Mouse (Mus musculus): ENCODE measurements around the gene Cfap61. TPM values are rescaled to one million over a fixed set of nuclear protein-coding genes. Genes with fewer than 3 reads are reported as not detected.
A peak's percentile ranks its signal among the peaks of the same experiment; 100 is the strongest.

Gene Cfap61
- polyA plus RNA-seq, 1 experiment from 2014 or later, result 5.0 TPM

GRCm38 (mm10) chr2:146050069-146050468 is 115.5 kb downstream of the Cfap61 start:
- Histone ChIP-seq H3K9me3 (no peaks in the 10 kb centered on the region), H3K4me3 (no peak overlapping the region), H3K36me3 (no peaks in the 10 kb centered on the region), H3K4me1 (replicated peaks) (peaks cover 14% of the 10 kb centered on the region), H3K27me3 (ENCODE audit: insufficient read depth, poor library complexity, severe bottlenecking) (no peaks in the 10 kb centered on the region), H3K27ac (peak overlapping the region; percentile 41; the same call in 1 of the 2 replicates)
- 38% methylated on average over 3 of the region's 3 CpGs for WGBS
- DNase-seq (ENCODE audit: low spot score), result no peak

GRCm38 (mm10) chr2:146051334-146051733 is 116.8 kb downstream of the Cfap61 start:
- 0 out of 2 replicates have a peak, but pooled peaks cover 8% of the 10 kb centered on the region for H3K4me1 ChIP-seq (replicated peaks)
- no peaks in the 10 kb centered on the region for H3K36me3 ChIP-seq
- H3K27me3 ChIP-seq (ENCODE audit: insufficient read depth, poor library complexity, severe bottlenecking), result no peaks in the 10 kb centered on the region
- no peak overlapping the region for H3K27ac ChIP-seq
- no peaks in the 10 kb centered on the region for H3K9me3 ChIP-seq
- no peak for DNase-seq (ENCODE audit: low spot score)
- WGBS, result 87% methylated on average over 4 of the region's 4 CpGs
- H3K4me3 ChIP-seq, result no peak overlapping the region

- peaks cover 45% of the 10 kb centered on the region for H3K4me1 ChIP-seq (replicated peaks)
- WGBS, result 76% methylated on average over 4 of the region's 4 CpGs
- no peak for DNase-seq (ENCODE audit: low spot score)
- no peaks in the 10 kb centered on the region; the same call in 1 of the 2 replicates for H3K27me3 ChIP-seq (ENCODE audit: insufficient read depth, poor library complexity, severe bottlenecking)
- H3K27ac ChIP-seq, result 0 out of 2 replicates have a peak overlapping the region, but pooled peaks have one; percentile 23
- H3K9me3 ChIP-seq, result no peaks in the 10 kb centered on the region
- H3K4me3 ChIP-seq, result no peak overlapping the region
- H3K36me3 ChIP-seq, result no peaks in the 10 kb centered on the region
Observed at GRCm38 (mm10) chr2:146057123-146057522, 122.5 kb downstream of the Cfap61 start.

- H3K4me1 ChIP-seq (replicated peaks), result peaks cover 61% of the 10 kb centered on the region
- H3K27me3 ChIP-seq (ENCODE audit: insufficient read depth, poor library complexity, severe bottlenecking), result no peaks in the 10 kb centered on the region; the same call in 1 of the 2 replicates
- WGBS, result 48% methylated on average over 3 of the region's 3 CpGs
- no peaks in the 10 kb centered on the region for H3K9me3 ChIP-seq
- DNase-seq (ENCODE audit: low spot score), result no peak
- H3K4me3 ChIP-seq, result no peak overlapping the region
- no peaks in the 10 kb centered on the region for H3K36me3 ChIP-seq
- peak overlapping the region; percentile 82 for H3K27ac ChIP-seq
Observed at GRCm38 (mm10) chr2:146058791-146059190, 124.2 kb downstream of the Cfap61 start.

GRCm38 (mm10) chr2:146061421-146062300 is 127.1 kb downstream of the Cfap61 start:
- Histone ChIP-seq H3K4me1 (replicated peaks) (peaks cover 71% of the 10 kb centered on the region), H3K9me3 (no peaks in the 10 kb centered on the region), H3K27ac (peak overlapping the region; percentile 83), H3K36me3 (no peaks in the 10 kb centered on the region), H3K4me3 (peak overlapping the region; percentile 25), H3K27me3 (ENCODE audit: insufficient read depth, poor library complexity, severe bottlenecking) (no peaks in the 10 kb centered on the region; the same call in 1 of the 2 replicates)
- no peak for DNase-seq (ENCODE audit: low spot score)
- 59% methylated on average over 16 of the region's 16 CpGs for WGBS

- 18% methylated on average over 13 of the region's 13 CpGs for WGBS
- Histone ChIP-seq H3K27me3 (ENCODE audit: insufficient read depth, poor library complexity, severe bottlenecking) (no peaks in the 10 kb centered on the region; the same call in 1 of the 2 replicates), H3K27ac (peak overlapping the region; percentile 83), H3K4me3 (peak overlapping the region; percentile 25), H3K4me1 (replicated peaks) (peaks cover 65% of the 10 kb centered on the region), H3K9me3 (no peaks in the 10 kb centered on the region), H3K36me3 (no peaks in the 10 kb centered on the region)
- DNase-seq (ENCODE audit: low spot score), result peak; percentile 41
Observed at GRCm38 (mm10) chr2:146062330-146063092, 127.9 kb downstream of the Cfap61 start.

- 35% methylated on average over 11 of the region's 11 CpGs for WGBS
- Histone ChIP-seq H3K4me3 (no peak overlapping the region; the same call in 1 of the 2 replicates), H3K9me3 (no peaks in the 10 kb centered on the region), H3K36me3 (no peaks in the 10 kb centered on the region), H3K27ac (peak overlapping the region; percentile 83), H3K27me3 (ENCODE audit: insufficient read depth, poor library complexity, severe bottlenecking) (no peaks in the 10 kb centered on the region; the same call in 1 of the 2 replicates), H3K4me1 (replicated peaks) (peaks cover 64% of the 10 kb centered on the region)
- peak; percentile 29 for DNase-seq (ENCODE audit: low spot score)
Observed at GRCm38 (mm10) chr2:146063093-146064074, 128.8 kb downstream of the Cfap61 start.

- Histone ChIP-seq H3K9me3 (no peaks in the 10 kb centered on the region), H3K27ac (no peak overlapping the region), H3K27me3 (ENCODE audit: insufficient read depth, poor library complexity, severe bottlenecking) (no peaks in the 10 kb centered on the region), H3K4me1 (replicated peaks) (peaks cover 43% of the 10 kb centered on the region), H3K36me3 (no peaks in the 10 kb centered on the region), H3K4me3 (no peak overlapping the region)
- DNase-seq (ENCODE audit: low spot score), result no peak
- WGBS, result 48% methylated on average over 4 of the region's 4 CpGs
Observed at GRCm38 (mm10) chr2:146067364-146067763, 132.8 kb downstream of the Cfap61 start.

GRCm38 (mm10) chr2:146073300-146073699 is 138.7 kb downstream of the Cfap61 start:
- DNase-seq (ENCODE audit: low spot score), result peak; percentile 39
- Histone ChIP-seq H3K27me3 (ENCODE audit: insufficient read depth, poor library complexity, severe bottlenecking) (no peaks in the 10 kb centered on the region), H3K9me3 (no peaks in the 10 kb centered on the region), H3K4me1 (replicated peaks) (peaks cover 32% of the 10 kb centered on the region), H3K36me3 (no peaks in the 10 kb centered on the region), H3K27ac (peak overlapping the region; percentile 77), H3K4me3 (no peak overlapping the region)
- 23% methylated on average over 6 of the region's 6 CpGs for WGBS

GRCm38 (mm10) chr2:146077117-146077516 is 142.5 kb downstream of the Cfap61 start:
- WGBS, result 93% methylated on average over 10 of the region's 10 CpGs
- no peak for DNase-seq (ENCODE audit: low spot score)
- Histone ChIP-seq H3K9me3 (no peaks in the 10 kb centered on the region; the same call in 1 of the 2 replicates), H3K4me3 (no peak overlapping the region), H3K4me1 (replicated peaks) (peaks cover 16% of the 10 kb centered on the region), H3K27ac (no peak overlapping the region), H3K36me3 (no peaks in the 10 kb centered on the region), H3K27me3 (ENCODE audit: insufficient read depth, poor library complexity, severe bottlenecking) (0 out of 2 replicates have a peak, but pooled peaks cover 3% of the 10 kb centered on the region)

GRCm38 (mm10) chr2:146080282-146080681 is 145.7 kb downstream of the Cfap61 start:
- no peak for DNase-seq (ENCODE audit: low spot score)
- peaks cover 15% of the 10 kb centered on the region for H3K4me1 ChIP-seq (replicated peaks)
- WGBS, result 94% methylated on average over 4 of the region's 4 CpGs
- no peaks in the 10 kb centered on the region for H3K36me3 ChIP-seq
- no peak overlapping the region for H3K4me3 ChIP-seq
- no peak overlapping the region for H3K27ac ChIP-seq
- H3K9me3 ChIP-seq, result no peaks in the 10 kb centered on the region; the same call in 1 of the 2 replicates
- H3K27me3 ChIP-seq (ENCODE audit: insufficient read depth, poor library complexity, severe bottlenecking), result 0 out of 2 replicates have a peak, but pooled peaks cover 3% of the 10 kb centered on the region

Data from hindbrain, embryonic 10.5 days (tissue).